Mouse (Mus musculus) stomach, postnatal 0 days (tissue): ENCODE measurements around the gene Scgb1c1. TPM values are rescaled to one million over a fixed set of nuclear protein-coding genes. Genes with fewer than 3 reads are reported as not detected.
"Not testable (repeated sequence)": the region's sequence is repeated elsewhere in the genome, so short reads cannot be mapped to it uniquely, and the experiment has no call there.

Source experiments
- ATAC-seq: fragments of 200-750 bp; cut with Nextera tagmentation; 2 replicates; pipeline ENCODE4 v1.8.0; 2017; ENCODE audit not compliant: low FRiP score, low TSS enrichment
- DNase-seq: peaks from one replicate; pipeline ENCODE4 v3.0.0-alpha.2; 2016; ENCODE audit warnings: low spot score
- H3K27ac ChIP-seq: fragments of 300-500 bp; sonication (generic); replicated peaks from 2 replicates; pipeline ENCODE4 v1.5.1; 2014; ENCODE audit warnings: mild to moderate bottlenecking, control low read depth
- H3K27me3 ChIP-seq: fragments of 300-500 bp; sonication (generic); 2 replicates; pipeline ENCODE4 v1.6.1; 2014; ENCODE audit warnings: low read length; ENCODE audit not compliant: control insufficient read depth, insufficient read depth
- H3K36me3 ChIP-seq: fragments of 300-500 bp; sonication (generic); 2 replicates; pipeline ENCODE4 v1.6.1; 2014; ENCODE audit warnings: low read length, mixed read lengths; ENCODE audit not compliant: control insufficient read depth, insufficient read depth
- H3K4me1 ChIP-seq: fragments of 300-500 bp; sonication (generic); replicated peaks from 2 replicates; pipeline ENCODE4 v1.6.1; 2014; ENCODE audit warnings: antibody characterized with exemption; ENCODE audit not compliant: control insufficient read depth, insufficient read depth
- H3K4me2 ChIP-seq: fragments of 300-500 bp; sonication (generic); replicated peaks from 2 replicates; pipeline ENCODE4 v1.6.1; 2014; ENCODE audit warnings: low read depth, mild to moderate bottlenecking, control low read depth, moderate library complexity
- H3K4me3 ChIP-seq: fragments of 300-500 bp; sonication (generic); 2 replicates; pipeline ENCODE4 v1.5.1; 2014; ENCODE audit warnings: low read depth, low read length, control low read depth
- H3K9ac ChIP-seq: fragments of 300-500 bp; sonication (generic); 2 replicates; pipeline ENCODE4 v1.6.1; 2014; ENCODE audit warnings: mild to moderate bottlenecking, low read length, control low read depth, mixed read lengths
- H3K9me3 ChIP-seq: fragments of 300-500 bp; sonication (generic); 2 replicates; pipeline ENCODE4 v1.6.1; 2016; ENCODE audit warnings: low read length; ENCODE audit not compliant: control insufficient read depth
- CTCF ChIP-seq: IDR thresholded peaks from 2 replicates; pipeline ENCODE4 v1.5.1; 2016; ENCODE audit warnings: antibody characterized with exemption, low read depth, mild to moderate bottlenecking, moderate library complexity
- EP300 ChIP-seq: optimal IDR thresholded peaks from 2 replicates; pipeline ENCODE3; 2016; ENCODE audit warnings: antibody characterized with exemption
- WGBS: fragments of 180-500 bp; shearing (Covaris S2); extraction: QIAGEN DNeasy Blood & Tissue Kit; methylation state at CpG from one replicate; pipeline ENCODE4 v1.1.7; 2014; 5-methylcytosine and 5-hydroxymethylcytosine counted together
- polyA plus RNA-seq: library from polyadenylated mRNA; unstranded; fragments of >200 nt; fragmentation: Nextera tagmentation; extraction: Ambion mirVana; gene quantifications from 2 replicates; pipeline ENCODE4 v1.2.1, GENCODE M21; 2015

Gene Scgb1c1
- polyA plus RNA-seq, 1 experiment from 2014 or later: not detected

DNA sequence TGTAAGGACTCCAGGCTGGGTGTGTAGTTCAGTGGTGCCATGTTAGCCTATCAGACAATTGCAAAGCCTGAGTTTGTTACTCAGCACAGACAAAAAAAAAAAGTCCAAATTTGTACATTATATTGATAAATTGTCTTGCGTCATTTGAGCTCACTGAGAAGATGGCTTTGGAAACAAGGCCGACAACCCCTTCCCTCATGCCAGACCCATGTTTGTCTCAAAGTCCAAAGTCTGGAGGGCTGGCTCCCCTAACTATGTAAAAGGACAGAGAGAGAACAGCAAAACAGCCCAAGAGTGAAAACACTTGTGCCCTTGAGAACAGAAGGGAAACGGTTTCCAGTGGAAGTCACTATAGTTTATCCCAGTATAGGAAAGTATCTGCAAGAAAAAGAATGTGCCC is 35.1 kb downstream of the Scgb1c1 start:
- H3K9ac ChIP-seq: no peak overlapping the region
- DNase-seq (no peak), ATAC-seq (no peak)
- no peak overlapping the region for H3K4me3 ChIP-seq
- TF ChIP-seq EP300: no peak
- TF ChIP-seq CTCF: no peak
- H3K27me3 ChIP-seq: no peaks in the 10 kb centered on the region
- H3K36me3 ChIP-seq: no peaks in the 10 kb centered on the region; the same call in 1 of the 2 replicates
- no peak overlapping the region for H3K27ac ChIP-seq
- no peak overlapping the region for H3K4me2 ChIP-seq
- no peaks in the 10 kb centered on the region for H3K4me1 ChIP-seq
- WGBS: 75% methylated on average over 3 of the region's 3 CpGs
- no peaks in the 10 kb centered on the region for H3K9me3 ChIP-seq

GRCm38 (mm10) chr7:140880865-140881515 is 35.6 kb downstream of the Scgb1c1 start:
- H3K36me3 ChIP-seq: no peaks in the 10 kb centered on the region; the same call in 1 of the 2 replicates
- 13% methylated on average over 8 of the region's 8 CpGs for WGBS
- peak overlapping the region; percentile 72; the same call in 1 of the 2 replicates for H3K9ac ChIP-seq
- no peak for DNase-seq
- no peak overlapping the region for H3K27ac ChIP-seq
- TF ChIP-seq EP300: no peak
- no peak for TF ChIP-seq CTCF
- peak overlapping the region; percentile 80 for H3K4me2 ChIP-seq
- no peak for ATAC-seq
- H3K9me3 ChIP-seq: no peaks in the 10 kb centered on the region
- peak overlapping the region; percentile 71 for H3K4me3 ChIP-seq
- no peaks in the 10 kb centered on the region for H3K4me1 ChIP-seq
- no peaks in the 10 kb centered on the region for H3K27me3 ChIP-seq

GRCm38 (mm10) chr7:140881696-140882468 is 36.5 kb downstream of the Scgb1c1 start, which contains the start of the genes Psmd13 and Sirt3:
TSS of gene Psmd13 (plus strand) at chr7:140881968.
TSS of gene Sirt3 (minus strand) at chr7:140882309.
- peak; percentile 13; the same call in 1 of the 2 replicates for TF ChIP-seq CTCF
- TF ChIP-seq EP300: no peak
- Histone ChIP-seq H3K4me3 (peak within 1 kb of the TSS; percentile 71), H3K36me3 (no peaks in the 10 kb centered on the region), H3K9me3 (no peaks in the 10 kb centered on the region), H3K27me3 (no peaks in the 10 kb centered on the region), H3K9ac (peak within 1 kb of the TSS; percentile 72), H3K27ac (peak within 1 kb of the TSS; percentile 88), H3K4me2 (peak within 1 kb of the TSS; percentile 80), H3K4me1 (no peaks in the 10 kb centered on the region)
- ATAC-seq (peak; percentile 97), DNase-seq (peak; percentile 95)
- WGBS: under 1% methylated on average over 56 of the region's 59 CpGs

GRCm38 (mm10) chr7:140882469-140882803 is 37.1 kb downstream of the Scgb1c1 start:
- TF ChIP-seq CTCF: no peak
- TF ChIP-seq EP300: no peak
- no peak for DNase-seq
- Histone ChIP-seq H3K36me3 (peaks cover 3% of the 10 kb centered on the region; the same call in 1 of the 2 replicates), H3K27me3 (no peaks in the 10 kb centered on the region), H3K9ac (peak overlapping the region; percentile 72), H3K4me3 (peak overlapping the region; percentile 71), H3K27ac (peak overlapping the region; percentile 88), H3K9me3 (no peaks in the 10 kb centered on the region), H3K4me1 (no peaks in the 10 kb centered on the region), H3K4me2 (peak overlapping the region; percentile 80)
- 0% methylated on average over 12 of the region's 12 CpGs for WGBS
- no peak; the same call in 1 of the 2 replicates for ATAC-seq

DNA sequence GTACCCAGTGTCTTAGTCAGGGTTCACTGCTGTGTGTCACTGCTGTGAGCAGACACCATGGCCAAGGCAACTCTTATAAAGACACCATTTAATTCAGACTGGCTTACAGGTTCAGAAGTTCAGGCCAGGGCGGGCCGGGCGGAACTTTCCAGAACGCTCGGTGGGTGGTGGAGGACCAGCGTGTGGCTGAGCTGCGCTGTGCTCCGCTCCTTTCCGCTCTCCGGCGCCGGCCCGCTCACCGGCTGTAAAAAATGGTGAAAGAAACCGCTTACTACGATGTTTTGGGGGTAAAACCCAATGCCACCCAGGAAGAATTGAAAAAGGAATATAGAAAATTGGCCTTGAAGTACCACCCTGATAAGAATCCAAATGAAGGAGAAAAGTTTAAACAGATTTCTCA is 45.3 kb downstream of the Scgb1c1 start:
- peaks cover 25% of the 10 kb centered on the region for H3K36me3 ChIP-seq
- H3K9me3 ChIP-seq, H3K4me1 ChIP-seq, H3K27ac ChIP-seq, ATAC-seq, H3K4me2 ChIP-seq, H3K27me3 ChIP-seq, DNase-seq, H3K9ac ChIP-seq, H3K4me3 ChIP-seq: not testable (repeated sequence)
- 96% methylated on average over 16 of the region's 16 CpGs for WGBS

GRCm38 (mm10) chr7:140894031-140894430 is 48.7 kb downstream of the Scgb1c1 start:
- DNase-seq (no peak), ATAC-seq (no peak)
- 93% methylated on average over 7 of the region's 7 CpGs for WGBS
- TF ChIP-seq EP300 (no peak), CTCF (no peak)
- H3K27ac ChIP-seq: no peak overlapping the region
- no peak overlapping the region for H3K4me2 ChIP-seq
- no peaks in the 10 kb centered on the region for H3K9me3 ChIP-seq
- no peak overlapping the region for H3K9ac ChIP-seq
- H3K4me1 ChIP-seq: no peaks in the 10 kb centered on the region
- H3K36me3 ChIP-seq: peaks cover 30% of the 10 kb centered on the region
- H3K27me3 ChIP-seq: no peaks in the 10 kb centered on the region
- H3K4me3 ChIP-seq: no peak overlapping the region
